Mouse (Mus musculus): ENCODE data around the gene Tmem141. TPM values are rescaled to one million over a fixed set of nuclear protein-coding genes. Genes with fewer than 3 reads are reported as not detected.

Gene Tmem141
- polyA plus RNA-seq, 1 experiment from 2014 or later, result 37.6 TPM

- Histone ChIP-seq H3K4me1 (ENCODE audit: insufficient read depth, low read length) (peaks cover 51% of the 10 kb centered on the region), H3K36me3 (ENCODE audit: insufficient read depth, low read length) (no peaks in the 10 kb centered on the region; the same call in 1 of the 2 replicates), H3K27me3 (ENCODE audit: insufficient read depth, low read length) (peaks cover 40% of the 10 kb centered on the region), H3K4me2 (replicated peaks; ENCODE audit: low read depth, low read length) (peak within 1 kb of the TSS; percentile 95), H3K4me3 (ENCODE audit: low read length) (peak within 1 kb of the TSS; percentile 69), H3K9me3 (ENCODE audit: low read length) (no peaks in the 10 kb centered on the region), H3K27ac (ENCODE audit: low read length) (peak within 1 kb of the TSS; percentile 95), H3K9ac (replicated peaks; ENCODE audit: low read length) (peak within 1 kb of the TSS; percentile 85)
- under 1% methylated on average over 43 of the region's 45 CpGs for WGBS
- peak; percentile 98 for ATAC-seq (ENCODE audit: low FRiP score, low TSS enrichment)
These were observed 47.0 kb downstream of the Tmem141 start, which contains the start of the genes Mamdc4 and Phpt1 for GRCm38 (mm10) chr2:25574579-25575431. Mamdc4 (minus strand) TSS chr2:25574845. Phpt1 (minus strand) TSS chr2:25575224.

GRCm38 (mm10) chr2:25574136-25574535, 47.7 kb downstream of the Tmem141 start:
- peaks cover 4% of the 10 kb centered on the region; the same call in 1 of the 2 replicates for H3K36me3 ChIP-seq (ENCODE audit: insufficient read depth, low read length)
- WGBS, result 17% methylated on average over 11 of the region's 11 CpGs
- ATAC-seq (ENCODE audit: low FRiP score, low TSS enrichment), result no peak
- H3K4me1 ChIP-seq (ENCODE audit: insufficient read depth, low read length), result peaks cover 44% of the 10 kb centered on the region
- peak overlapping the region; percentile 95 for H3K4me2 ChIP-seq (replicated peaks; ENCODE audit: low read depth, low read length)
- peak overlapping the region; percentile 95; the same call in 1 of the 2 replicates for H3K27ac ChIP-seq (ENCODE audit: low read length)
- no peaks in the 10 kb centered on the region for H3K9me3 ChIP-seq (ENCODE audit: low read length)
- H3K9ac ChIP-seq (replicated peaks; ENCODE audit: low read length), result peak overlapping the region; percentile 85
- peaks cover 34% of the 10 kb centered on the region for H3K27me3 ChIP-seq (ENCODE audit: insufficient read depth, low read length)
- H3K4me3 ChIP-seq (ENCODE audit: low read length), result peak overlapping the region; percentile 69

GRCm38 (mm10) chr2:25573068-25573467, 48.7 kb downstream of the Tmem141 start:
- Histone ChIP-seq H3K27me3 (ENCODE audit: insufficient read depth, low read length) (peaks cover 23% of the 10 kb centered on the region), H3K9me3 (ENCODE audit: low read length) (no peaks in the 10 kb centered on the region), H3K4me3 (ENCODE audit: low read length) (no peak overlapping the region), H3K27ac (ENCODE audit: low read length) (no peak overlapping the region), H3K4me1 (ENCODE audit: insufficient read depth, low read length) (peaks cover 34% of the 10 kb centered on the region), H3K4me2 (replicated peaks; ENCODE audit: low read depth, low read length) (0 out of 2 replicates have a peak overlapping the region, but pooled peaks have one; percentile 95), H3K9ac (replicated peaks; ENCODE audit: low read length) (0 out of 2 replicates have a peak overlapping the region, but pooled peaks have one; percentile 27), H3K36me3 (ENCODE audit: insufficient read depth, low read length) (peaks cover 12% of the 10 kb centered on the region; the same call in 1 of the 2 replicates)
- ATAC-seq (ENCODE audit: low FRiP score, low TSS enrichment), result no peak
- whole genome bisulfite sequencing, result 89% methylated on average over 2 of the region's 2 CpGs

GRCm38 (mm10) chr2:25571221-25571620, 50.6 kb downstream of the Tmem141 start:
- no peak overlapping the region for H3K4me3 ChIP-seq (ENCODE audit: low read length)
- WGBS, result 90% methylated on average over 4 of the region's 4 CpGs

More at GRCm38 (mm10) chr2:25571221-25571620, 50.6 kb downstream of the Tmem141 start:
- ATAC-seq (ENCODE audit: low FRiP score, low TSS enrichment), result no peak
- Histone ChIP-seq H3K4me2 (replicated peaks; ENCODE audit: low read depth, low read length) (no peak overlapping the region), H3K9ac (replicated peaks; ENCODE audit: low read length) (no peak overlapping the region), H3K36me3 (ENCODE audit: insufficient read depth, low read length) (peaks cover 12% of the 10 kb centered on the region; the same call in 1 of the 2 replicates), H3K9me3 (ENCODE audit: low read length) (no peaks in the 10 kb centered on the region), H3K27me3 (ENCODE audit: insufficient read depth, low read length) (peaks cover 4% of the 10 kb centered on the region), H3K4me1 (ENCODE audit: insufficient read depth, low read length) (peaks cover 22% of the 10 kb centered on the region), H3K27ac (ENCODE audit: low read length) (no peak overlapping the region)

Other genes starting within 250 kb of the Tmem141 start
- gene Sapcd2, start 249.7 kb downstream of the Tmem141 start, polyA plus RNA-seq (2015; fragmentation: Nextera tagmentation; extraction: Ambion mirVana), result 39.3 and 41.2 TPM in 2 replicates
- 5.5 and 6.4 TPM in 2 replicates for gene Entpd2, start 226.1 kb downstream of the Tmem141 start, polyA plus RNA-seq (2015; fragmentation: Nextera tagmentation; extraction: Ambion mirVana)
- 52.4 and 58.3 TPM in 2 replicates for gene Npdc1, start 222.7 kb downstream of the Tmem141 start, polyA plus RNA-seq (2015; fragmentation: Nextera tagmentation; extraction: Ambion mirVana)
- not detected in 2 replicates for gene Fut7, start 198.7 kb downstream of the Tmem141 start, polyA plus RNA-seq (2015; fragmentation: Nextera tagmentation; extraction: Ambion mirVana)
- 12.7 and 14.3 TPM in 2 replicates for gene Abca2, start 193.3 kb downstream of the Tmem141 start, polyA plus RNA-seq (2015; fragmentation: Nextera tagmentation; extraction: Ambion mirVana)
- 3.9 and 8.5 TPM in 2 replicates for gene Clic3, start 165.2 kb downstream of the Tmem141 start, polyA plus RNA-seq (2015; fragmentation: Nextera tagmentation; extraction: Ambion mirVana)
- gene Paxx, start 160.9 kb downstream of the Tmem141 start, polyA plus RNA-seq (2015; fragmentation: Nextera tagmentation; extraction: Ambion mirVana), result 33.8 and 35.9 TPM in 2 replicates
- gene Ptgds, start 152.0 kb downstream of the Tmem141 start, polyA plus RNA-seq (2015; fragmentation: Nextera tagmentation; extraction: Ambion mirVana), result 1.8 and 4.7 TPM in 2 replicates
- gene Lcn12, start 128.1 kb downstream of the Tmem141 start, polyA plus RNA-seq (2015; fragmentation: Nextera tagmentation; extraction: Ambion mirVana), result not detected in 2 replicates
- 105 and 115 TPM in 2 replicates for gene Fbxw5, start 121.3 kb downstream of the Tmem141 start, polyA plus RNA-seq (2015; fragmentation: Nextera tagmentation; extraction: Ambion mirVana)
- gene C8g, start 120.3 kb downstream of the Tmem141 start, polyA plus RNA-seq (2015; fragmentation: Nextera tagmentation; extraction: Ambion mirVana), result 9.5 and 9.6 TPM in 2 replicates
- 40.6 and 43.6 TPM in 2 replicates for gene Traf2, start 75.1 kb downstream of the Tmem141 start, polyA plus RNA-seq (2015; fragmentation: Nextera tagmentation; extraction: Ambion mirVana)
- gene Edf1, start 64.2 kb downstream of the Tmem141 start, polyA plus RNA-seq (2015; fragmentation: Nextera tagmentation; extraction: Ambion mirVana), result 372 and 373 TPM in 2 replicates
- gene Mamdc4, start 47.2 kb downstream of the Tmem141 start, polyA plus RNA-seq (2015; fragmentation: Nextera tagmentation; extraction: Ambion mirVana), result 12.2 and 14.7 TPM in 2 replicates
- gene Phpt1, start 46.8 kb downstream of the Tmem141 start, polyA plus RNA-seq (2015; fragmentation: Nextera tagmentation; extraction: Ambion mirVana), result 193 and 206 TPM in 2 replicates
- 0.18 and 0.22 TPM in 2 replicates for gene Ajm1, start 40.2 kb downstream of the Tmem141 start, polyA plus RNA-seq (2015; fragmentation: Nextera tagmentation; extraction: Ambion mirVana)
- 69.8 and 73.9 TPM in 2 replicates for gene Rabl6, start 13.5 kb downstream of the Tmem141 start, polyA plus RNA-seq (2015; fragmentation: Nextera tagmentation; extraction: Ambion mirVana)
- 0.27 and 0.33 TPM in 2 replicates for gene Ccdc183, start 4.3 kb downstream of the Tmem141 start, polyA plus RNA-seq (2015; fragmentation: Nextera tagmentation; extraction: Ambion mirVana)
- 2.6 and 3.2 TPM in 2 replicates for gene Fcna, start 6.0 kb upstream of the Tmem141 start, polyA plus RNA-seq (2015; fragmentation: Nextera tagmentation; extraction: Ambion mirVana)
- not detected in 2 replicates for gene Lcn8, start 31.1 kb upstream of the Tmem141 start, polyA plus RNA-seq (2015; fragmentation: Nextera tagmentation; extraction: Ambion mirVana)
- not detected in 2 replicates for gene Lcn5, start 35.9 kb upstream of the Tmem141 start, polyA plus RNA-seq (2015; fragmentation: Nextera tagmentation; extraction: Ambion mirVana)
- not detected in 2 replicates for gene Lcn6, start 54.8 kb upstream of the Tmem141 start, polyA plus RNA-seq (2015; fragmentation: Nextera tagmentation; extraction: Ambion mirVana)
- gene Lcn10, start 60.7 kb upstream of the Tmem141 start, polyA plus RNA-seq (2015; fragmentation: Nextera tagmentation; extraction: Ambion mirVana), result not detected in 2 replicates
- 0.24 TPM in 1 of 2 replicates, not detected in the other for gene Obp2a, start 78.0 kb upstream of the Tmem141 start, polyA plus RNA-seq (2015; fragmentation: Nextera tagmentation; extraction: Ambion mirVana)
- gene Bmyc, start 84.7 kb upstream of the Tmem141 start, polyA plus RNA-seq (2015; fragmentation: Nextera tagmentation; extraction: Ambion mirVana), result 89.0 and 91.6 TPM in 2 replicates
- gene Obp2b, start 115.0 kb upstream of the Tmem141 start, polyA plus RNA-seq (2015; fragmentation: Nextera tagmentation; extraction: Ambion mirVana), result not detected in 2 replicates
- not detected in 2 replicates for gene Lcn3, start 143.6 kb upstream of the Tmem141 start, polyA plus RNA-seq (2015; fragmentation: Nextera tagmentation; extraction: Ambion mirVana)
- gene Lcn11, start 155.0 kb upstream of the Tmem141 start, polyA plus RNA-seq (2015; fragmentation: Nextera tagmentation; extraction: Ambion mirVana), result not detected in 2 replicates
- gene Gm13539, start 160.3 kb upstream of the Tmem141 start, polyA plus RNA-seq (2015; fragmentation: Nextera tagmentation; extraction: Ambion mirVana), result not detected in 2 replicates
- not detected in 2 replicates for gene Glt6d1, start 193.8 kb upstream of the Tmem141 start, polyA plus RNA-seq (2015; fragmentation: Nextera tagmentation; extraction: Ambion mirVana)
- gene Lcn9, start 201.1 kb upstream of the Tmem141 start, polyA plus RNA-seq (2015; fragmentation: Nextera tagmentation; extraction: Ambion mirVana), result not detected in 2 replicates
- 0.24 TPM in 1 of 2 replicates, not detected in the other for gene Sohlh1, start 225.2 kb upstream of the Tmem141 start, polyA plus RNA-seq (2015; fragmentation: Nextera tagmentation; extraction: Ambion mirVana)
- 0.74 and 0.91 TPM in 2 replicates for gene Kcnt1, start 241.7 kb upstream of the Tmem141 start, polyA plus RNA-seq (2015; fragmentation: Nextera tagmentation; extraction: Ambion mirVana)